ENCODE assay signal across 9 mouse cellular contexts in genomic region chr7:107526299-107526698, GRCm38 (mm10). TPM values are rescaled to one million over a fixed set of nuclear protein-coding genes. Genes with fewer than 3 reads are reported as not detected.
DNase-seq lines count a peak whose midpoint lies in the region; ATAC-seq and TF ChIP-seq lines count a peak whose summit lies in the region.
"Had no signal": no experiment of that assay in that cellular context is flagged by ENCODE, and none has a peak within 500 bp of the region (broad histone marks: within the 10 kb centered on the region; RNA-seq: fewer than 3 reads in every experiment).

No protein-coding gene starts in this region.

- no peak overlapping the region for H3K27ac ChIP-seq in intestine, embryonic 14.5 days (ENCODE audit: low read depth)
- no peak overlapping the region for H3K27ac ChIP-seq in intestine, embryonic 15.5 days
- H3K27ac ChIP-seq in hindbrain, embryonic 13.5 days = no peak overlapping the region
- H3K27ac ChIP-seq in left cerebral cortex, adult 2 months = no peak overlapping the region
- no peak overlapping the region for H3K27ac ChIP-seq in midbrain, embryonic 12.5 days (replicated peaks)
- H3K27ac ChIP-seq: limb, embryonic 15.5 days had no signal

- DNase-seq in intestine, embryonic 14.5 days (ENCODE audit: low spot score) = peak; percentile 64
- peak; percentile 60 for DNase-seq in ZHBTc4 (ENCODE audit: low read depth, low spot score)
- DNase-seq in embryo, embryonic 11 days = peak; percentile 55
- peak; percentile 50 to 52 for DNase-seq in left cerebral cortex, adult 2 months (ENCODE audit: extremely low spot score in 1 of 2, low spot score in 2 of 2)

- no peak overlapping the region for H3K9ac ChIP-seq in intestine, embryonic 14.5 days (ENCODE audit: low read length)
- no peak overlapping the region for H3K9ac ChIP-seq in intestine, embryonic 15.5 days
- no peak overlapping the region for H3K9ac ChIP-seq in hindbrain, embryonic 13.5 days
- no peak overlapping the region for H3K9ac ChIP-seq in midbrain, embryonic 12.5 days (replicated peaks)
- H3K9ac ChIP-seq: limb, embryonic 15.5 days had no signal

- 5% methylated on average over 1 of the region's 1 CpGs for WGBS in intestine, embryonic 14.5 days
- WGBS in intestine, embryonic 15.5 days = 3% methylated on average over 1 of the region's 1 CpGs
- 13% methylated on average over 1 of the region's 1 CpGs for WGBS in hindbrain, embryonic 13.5 days
- 30% methylated on average over 1 of the region's 1 CpGs for WGBS in midbrain, embryonic 12.5 days

- H3K36me3 ChIP-seq in intestine, embryonic 14.5 days (ENCODE audit: control insufficient read depth, insufficient read depth, low read length) = no peaks in the 10 kb centered on the region
- H3K36me3 ChIP-seq in intestine, embryonic 15.5 days = no peaks in the 10 kb centered on the region
- no peaks in the 10 kb centered on the region for H3K36me3 ChIP-seq in hindbrain, embryonic 13.5 days
- H3K36me3 ChIP-seq in midbrain, embryonic 12.5 days = no peaks in the 10 kb centered on the region
- H3K36me3 ChIP-seq: limb, embryonic 15.5 days had no signal

- H3K4me3 ChIP-seq in intestine, embryonic 14.5 days (ENCODE audit: low read depth, low read length) = no peak overlapping the region
- no peak overlapping the region for H3K4me3 ChIP-seq in intestine, embryonic 15.5 days (replicated peaks)
- no peak overlapping the region for H3K4me3 ChIP-seq in hindbrain, embryonic 13.5 days
- no peak overlapping the region for H3K4me3 ChIP-seq in left cerebral cortex, adult 2 months
- H3K4me3 ChIP-seq in midbrain, embryonic 12.5 days = no peak overlapping the region
- H3K4me3 ChIP-seq: limb, embryonic 15.5 days had no signal

- H3K9me3 ChIP-seq in intestine, embryonic 14.5 days (ENCODE audit: control insufficient read depth, low read length) = no peaks in the 10 kb centered on the region
- H3K9me3 ChIP-seq in intestine, embryonic 15.5 days = no peaks in the 10 kb centered on the region
- no peaks in the 10 kb centered on the region for H3K9me3 ChIP-seq in hindbrain, embryonic 13.5 days
- H3K9me3 ChIP-seq in midbrain, embryonic 12.5 days = no peaks in the 10 kb centered on the region
- H3K9me3 ChIP-seq: limb, embryonic 15.5 days had no signal

- intact Hi-C loops in left cerebral cortex, adult 2 months (cut with DNase I) = loop anchor here (5.0 to 10.0 kb wide), 3 partner anchors 61 to 309 kb away; no protein-coding TSS in a partner anchor

- ATAC-seq in intestine, embryonic 14.5 days (replicated peaks; ENCODE audit: low FRiP score, low TSS enrichment, low read depth) = no peak
- no peak; the same call in 1 of the 2 replicates for ATAC-seq in intestine, embryonic 15.5 days
- peak; percentile 68; the same call in 1 of the 2 replicates for ATAC-seq in hindbrain, embryonic 13.5 days (ENCODE audit: low FRiP score)
- peak; percentile 52 for ATAC-seq in midbrain, embryonic 12.5 days (ENCODE audit: low FRiP score, low read depth)
- no peak for ATAC-seq in inflammation-experienced regulatory T-cells, adult 6 months

- no peaks in the 10 kb centered on the region for H3K4me1 ChIP-seq in intestine, embryonic 14.5 days (replicated peaks; ENCODE audit: control insufficient read depth, insufficient read depth, low read length)
- H3K4me1 ChIP-seq in intestine, embryonic 15.5 days (replicated peaks) = no peaks in the 10 kb centered on the region
- no peaks in the 10 kb centered on the region for H3K4me1 ChIP-seq in hindbrain, embryonic 13.5 days (replicated peaks)
- H3K4me1 ChIP-seq in midbrain, embryonic 12.5 days = no peaks in the 10 kb centered on the region
- H3K4me1 ChIP-seq: limb, embryonic 15.5 days had no signal

- H3K27me3 ChIP-seq in intestine, embryonic 14.5 days (replicated peaks; ENCODE audit: control insufficient read depth, insufficient read depth, low read length) = no peaks in the 10 kb centered on the region
- no peaks in the 10 kb centered on the region for H3K27me3 ChIP-seq in intestine, embryonic 15.5 days (replicated peaks)
- H3K27me3 ChIP-seq in hindbrain, embryonic 13.5 days = no peaks in the 10 kb centered on the region
- no peaks in the 10 kb centered on the region for H3K27me3 ChIP-seq in midbrain, embryonic 12.5 days
- H3K27me3 ChIP-seq: limb, embryonic 15.5 days had no signal

- H3K4me2 ChIP-seq in intestine, embryonic 14.5 days (ENCODE audit: low read length) = no peak overlapping the region
- H3K4me2 ChIP-seq in intestine, embryonic 15.5 days (replicated peaks) = no peak overlapping the region
- no peak overlapping the region for H3K4me2 ChIP-seq in hindbrain, embryonic 13.5 days
- H3K4me2 ChIP-seq in midbrain, embryonic 12.5 days (replicated peaks) = no peak overlapping the region
- H3K4me2 ChIP-seq: limb, embryonic 15.5 days had no signal

- peak; percentile 84 for TF ChIP-seq CTCF in left cerebral cortex, adult 2 months (IDR thresholded peaks at IDR 0.05)

RNA-seq across cellular contexts. Expression of gene Olfml1, which starts 40.9 kb away (rescaled TPM):
- polyA plus RNA-seq in intestine, embryonic 14.5 days (2014; fragmentation: Nextera tagmentation; extraction: Ambion mirVana) = 18.6 and 24.3 TPM in 2 replicates
- polyA plus RNA-seq in intestine, embryonic 15.5 days (2015; fragmentation: Nextera tagmentation; extraction: Ambion mirVana) = 13.1 and 15.2 TPM in 2 replicates
- polyA plus RNA-seq in hindbrain, embryonic 13.5 days (2015; fragmentation: Nextera tagmentation; extraction: Ambion mirVana) = 4.1 and 4.3 TPM in 2 replicates
- total RNA-seq in left cerebral cortex, adult 2 months (2021) = 1 to 10 TPM; 8.3 to 9.2 TPM
- 4.3 and 8.6 TPM in 2 replicates for polyA plus RNA-seq in midbrain, embryonic 12.5 days (2016; fragmentation: Nextera tagmentation; extraction: Ambion mirVana)
- polyA plus RNA-seq in inflammation-experienced regulatory T-cells, adult 6 months (2017; shearing (Covaris generic)) = not detected

Comparison
In these comparisons a context has a peak if more than half of its experiments do, and no peak if none do; other contexts are left out.
1. ATAC-seq: peak in hindbrain, embryonic 13.5 days (single experiment) and midbrain, embryonic 12.5 days (single experiment); none in intestine, embryonic 14.5 days (single experiment), intestine, embryonic 15.5 days (single experiment) and inflammation-experienced regulatory T-cells, adult 6 months (single experiment).
2. Peak in every context shown above with its lines, with median percentiles within 50 percentile points of each other: DNase-seq.